Mouse (Mus musculus): ENCODE results near the gene Rcn3.

DNA sequence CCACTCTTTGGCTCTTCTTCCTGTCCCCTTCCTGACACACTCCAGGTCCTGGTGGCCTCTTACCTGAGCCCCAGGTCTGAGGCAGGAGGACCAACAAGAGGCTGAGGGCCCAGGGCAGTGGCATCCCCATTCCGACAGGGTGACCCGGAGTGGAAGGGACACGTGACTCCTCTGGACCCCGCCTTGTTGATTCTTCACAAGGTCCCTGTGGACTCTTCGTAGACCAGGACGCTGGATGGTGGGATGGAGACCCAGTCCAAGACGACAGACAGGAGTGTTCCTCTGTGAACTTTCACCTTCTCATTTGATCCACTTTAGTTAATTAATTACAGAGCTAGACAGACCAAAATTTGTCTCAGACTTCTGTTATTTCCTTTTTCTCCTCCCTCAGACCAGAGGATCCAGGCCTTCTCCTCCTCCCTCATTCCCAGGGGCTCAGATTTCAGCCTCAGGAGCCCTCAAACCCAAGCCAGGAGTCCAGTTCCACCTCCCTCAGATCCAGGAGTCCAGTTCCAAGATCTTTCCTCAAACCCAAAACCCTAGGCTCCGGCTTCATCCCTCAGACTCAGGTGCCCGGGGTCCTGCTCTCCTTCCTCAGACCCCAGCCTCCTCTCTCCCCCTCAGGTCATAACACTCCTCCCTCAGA, 11.0 kb upstream of the Rcn3 start:
- no peak for TF ChIP-seq CTCF (IDR thresholded peaks at IDR 0.05; ENCODE audit: low read depth)
- TF ChIP-seq EP300 (IDR thresholded peaks at IDR 0.05; ENCODE audit: low read depth) = no peak
